Mouse (Mus musculus): Measurements from ENCODE around the gene Rph3al.

DNA sequence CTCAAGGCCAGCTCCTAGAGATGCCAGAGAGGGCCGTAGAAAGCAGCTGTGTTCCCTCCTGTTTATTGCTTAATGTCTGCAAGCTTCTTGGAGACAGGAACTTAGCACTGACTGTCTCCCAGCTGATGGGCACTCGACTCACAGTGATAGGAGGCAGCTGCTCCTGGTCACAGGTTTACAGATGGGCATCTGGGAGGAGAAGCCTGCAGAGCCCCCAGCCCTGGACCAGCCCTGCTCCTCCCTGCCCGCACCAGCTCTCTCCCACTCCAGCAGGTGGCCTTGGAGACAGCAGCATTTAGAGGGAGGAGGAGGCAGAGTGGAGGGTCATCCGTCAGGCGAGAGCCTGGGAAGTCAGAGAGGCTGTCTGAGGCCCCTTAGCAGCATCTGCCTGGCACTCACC is 130.7 kb downstream of the Rph3al start:
- no peak for TF ChIP-seq TAL1 (IDR thresholded peaks at IDR 0.05; ENCODE audit: low read length)
- no peak for TF ChIP-seq GATA1 (IDR thresholded peaks at IDR 0.05; ENCODE audit: low read length)
